Mouse (Mus musculus) ES-Bruce4 (cell line): ENCODE measurements around the gene Ndufs6. TPM values are rescaled to one million over a fixed set of nuclear protein-coding genes. Genes with fewer than 3 reads are reported as not detected.

Experiments
- H3K27ac ChIP-seq: 2 replicates; pipeline ENCODE4 v1.5.1; 2012; ENCODE audit warnings: low read length, inconsistent platforms; ENCODE audit not compliant: insufficient read depth
- H3K27me3 ChIP-seq: 2 replicates; pipeline ENCODE4 v1.6.1; 2012; ENCODE audit warnings: mild to moderate bottlenecking, low read length, inconsistent platforms; ENCODE audit not compliant: control insufficient read depth, poor library complexity, insufficient read depth, severe bottlenecking
- H3K36me3 ChIP-seq: 2 replicates; pipeline ENCODE4 v1.6.1; 2012; ENCODE audit warnings: inconsistent platforms, mild to moderate bottlenecking, low read length, moderate library complexity; ENCODE audit not compliant: control insufficient read depth, poor library complexity, insufficient read depth, severe bottlenecking
- H3K4me1 ChIP-seq: one replicate; pipeline ENCODE4 v1.8.1; 2011; ENCODE audit warnings: low read length; ENCODE audit not compliant: control insufficient read depth, insufficient read depth
- H3K4me3 ChIP-seq: 2 replicates; pipeline ENCODE4 v1.5.1; 2011; ENCODE audit warnings: low read depth, mild to moderate bottlenecking, low read length
- H3K9ac ChIP-seq: 2 replicates; pipeline ENCODE4 v1.6.1; 2012; ENCODE audit warnings: low read depth, mild to moderate bottlenecking, inconsistent platforms; ENCODE audit not compliant: poor library complexity, severe bottlenecking
- H3K9me3 ChIP-seq: replicated peaks from 2 replicates; pipeline ENCODE4 v1.6.1; 2012; ENCODE audit warnings: mild to moderate bottlenecking, low read length, inconsistent platforms; ENCODE audit not compliant: control insufficient read depth, poor library complexity, insufficient read depth, severe bottlenecking
- CTCF ChIP-seq: IDR thresholded peaks from one replicate; pipeline ENCODE4 v1.8.1; 2011; ENCODE audit warnings: low read depth, low read length
- EP300 ChIP-seq: IDR thresholded peaks from 2 replicates; pipeline ENCODE4 v1.6.1; 2011; ENCODE audit warnings: low read depth, low read length; ENCODE audit not compliant: insufficient read depth
- POLR2A ChIP-seq: IDR thresholded peaks from one replicate; pipeline ENCODE4 v1.8.1; 2011; ENCODE audit warnings: low read length; ENCODE audit not compliant: insufficient read depth
- polyA plus RNA-seq: library from polyadenylated mRNA; stranded (reverse); fragments of >200 nt; gene quantifications from 2 replicates; pipeline ENCODE4 v1.2.4, GENCODE M21; 2011; ENCODE audit warnings: low read depth; ENCODE audit not compliant: missing spikeins, insufficient read depth, insufficient read length

Ndufs6 gene
- polyA plus RNA-seq, 1 experiment: 233 TPM

GRCm38 (mm10) chr13:73279196-73279595 is 49.1 kb downstream of the Ndufs6 start:
- Histone ChIP-seq H3K27ac (no peak overlapping the region), H3K4me3 (no peak overlapping the region), H3K9ac (no peak overlapping the region), H3K9me3 (no peaks in the 10 kb centered on the region), H3K36me3 (no peaks in the 10 kb centered on the region), H3K4me1 (no peaks in the 10 kb centered on the region), H3K27me3 (no peaks in the 10 kb centered on the region)
- TF ChIP-seq CTCF (no peak), EP300 (no peak), POLR2A (no peak)

GRCm38 (mm10) chr13:73277797-73278196 is 50.5 kb downstream of the Ndufs6 start:
- Histone ChIP-seq H3K4me3 (no peak overlapping the region), H3K27ac (no peak overlapping the region), H3K27me3 (no peaks in the 10 kb centered on the region), H3K36me3 (no peaks in the 10 kb centered on the region), H3K9ac (no peak overlapping the region), H3K9me3 (no peaks in the 10 kb centered on the region), H3K4me1 (peaks cover 1% of the 10 kb centered on the region)
- TF ChIP-seq EP300 (no peak), CTCF (no peak), POLR2A (no peak)

- TF ChIP-seq EP300 (no peak), POLR2A (no peak), CTCF (no peak)
- Histone ChIP-seq H3K4me3 (no peak overlapping the region), H3K36me3 (no peaks in the 10 kb centered on the region), H3K4me1 (peaks cover 1% of the 10 kb centered on the region), H3K27ac (no peak overlapping the region), H3K9ac (no peak overlapping the region), H3K27me3 (peaks cover under 1% of the 10 kb centered on the region; the same call in 1 of the 2 replicates), H3K9me3 (no peaks in the 10 kb centered on the region)
Measured at GRCm38 (mm10) chr13:73277361-73277760, 51.0 kb downstream of the Ndufs6 start.

- Histone ChIP-seq H3K36me3 (no peaks in the 10 kb centered on the region), H3K4me3 (no peak overlapping the region)
- TF ChIP-seq EP300: no peak
- TF ChIP-seq CTCF: no peak
- no peak for TF ChIP-seq POLR2A
Measured at GRCm38 (mm10) chr13:73273536-73273935, 54.8 kb downstream of the Ndufs6 start.

GRCm38 (mm10) chr13:73272794-73273282 is 55.5 kb downstream of the Ndufs6 start:
- Histone ChIP-seq H3K27ac (no peak overlapping the region), H3K9ac (no peak overlapping the region), H3K4me3 (no peak overlapping the region), H3K27me3 (peaks cover 2% of the 10 kb centered on the region; the same call in 1 of the 2 replicates), H3K4me1 (peaks cover 1% of the 10 kb centered on the region), H3K9me3 (no peaks in the 10 kb centered on the region), H3K36me3 (no peaks in the 10 kb centered on the region)
- no peak for TF ChIP-seq CTCF
- no peak for TF ChIP-seq POLR2A
- no peak for TF ChIP-seq EP300

More at GRCm38 (mm10) chr13:73273536-73273935, 54.8 kb downstream of the Ndufs6 start:
- Histone ChIP-seq H3K9ac (no peak overlapping the region), H3K27ac (no peak overlapping the region), H3K9me3 (no peaks in the 10 kb centered on the region), H3K4me1 (peaks cover 1% of the 10 kb centered on the region), H3K27me3 (peaks cover 2% of the 10 kb centered on the region; the same call in 1 of the 2 replicates)

- H3K27ac ChIP-seq: no peak overlapping the region
- peaks cover 2% of the 10 kb centered on the region; the same call in 1 of the 2 replicates for H3K27me3 ChIP-seq
- H3K4me1 ChIP-seq: peaks cover 1% of the 10 kb centered on the region
- TF ChIP-seq POLR2A (no peak), CTCF (no peak), EP300 (no peak)
- H3K36me3 ChIP-seq: no peaks in the 10 kb centered on the region
- H3K4me3 ChIP-seq: peak overlapping the region; percentile 8; the same call in 1 of the 2 replicates
- H3K9ac ChIP-seq: no peak overlapping the region
- H3K9me3 ChIP-seq: no peaks in the 10 kb centered on the region
Measured at GRCm38 (mm10) chr13:73271336-73272242, 56.8 kb downstream of the Ndufs6 start.
